Mouse (Mus musculus) T-cell, adult 2 months (primary cell): ENCODE results near the gene Dcp1a.
A peak's percentile ranks its signal among the peaks of the same experiment; 100 is the strongest.
"Not testable (repeated sequence)": the region's sequence is repeated elsewhere in the genome, so short reads cannot be mapped to it uniquely, and the experiment has no call there.

Experiments
- DNase-seq: peaks from one replicate; pipeline ENCODE4 v3.0.0; 2022; ENCODE audit warnings: low spot score

Gene Dcp1a

GRCm38 (mm10) chr14:30519323-30519722, 40.0 kb downstream of the Dcp1a start:
- no peak for DNase-seq

- DNase-seq, result no peak
Observed at GRCm38 (mm10) chr14:30523356-30523755, 44.0 kb downstream of the Dcp1a start.

- DNase-seq, result no peak
Observed at GRCm38 (mm10) chr14:30528392-30528791, 49.1 kb downstream of the Dcp1a start.

DNA sequence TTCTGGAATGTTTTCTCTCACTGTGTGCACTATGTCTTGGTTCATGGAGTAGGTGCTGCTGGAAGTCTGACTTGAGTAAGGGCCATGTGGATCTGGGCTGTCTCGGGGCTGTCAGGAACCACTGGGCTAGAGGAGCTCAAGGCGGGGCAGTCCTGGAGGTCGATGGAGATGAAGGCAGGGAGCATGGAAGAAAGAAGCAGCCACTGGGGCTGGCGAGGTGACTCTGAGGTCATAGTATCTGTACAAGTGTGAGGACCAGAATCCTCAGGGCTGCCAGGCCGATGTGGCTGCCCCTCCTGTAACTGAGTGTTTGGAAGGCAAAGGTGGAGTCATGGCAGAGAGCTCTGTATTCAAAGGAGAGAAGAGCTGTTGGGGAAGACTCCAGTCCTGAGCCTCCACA, 49.6 kb downstream of the Dcp1a start:
- DNase-seq, result no peak

GRCm38 (mm10) chr14:30529454-30529853, 50.1 kb downstream of the Dcp1a start:
- DNase-seq, result no peak

DNA sequence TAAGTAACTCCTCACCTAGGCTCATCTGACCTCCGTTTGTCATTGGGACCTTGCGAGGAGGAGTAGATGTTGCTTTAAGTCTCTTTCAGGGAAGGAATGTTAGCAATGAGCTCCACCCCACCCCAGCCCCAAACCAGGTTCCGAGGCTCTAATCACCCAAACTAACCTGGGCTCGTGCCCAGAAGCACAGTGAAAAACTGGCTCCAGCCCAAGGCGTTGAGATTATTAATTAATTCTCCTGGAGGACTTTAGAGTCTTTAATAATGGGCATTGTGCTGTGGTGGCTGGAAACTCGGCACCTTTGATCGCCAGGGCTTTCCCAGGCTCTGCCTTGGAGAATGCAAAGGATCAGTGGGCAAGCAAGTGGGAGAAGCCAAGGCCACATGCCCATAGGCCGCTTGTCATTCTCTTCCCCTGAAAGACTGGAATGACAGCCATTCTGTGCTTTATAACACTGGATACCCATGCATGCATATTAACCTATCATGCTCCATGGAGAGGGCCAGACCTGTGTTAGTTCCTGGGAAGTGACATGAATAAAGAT, 51.5 kb downstream of the Dcp1a start:
- no peak for DNase-seq

GRCm38 (mm10) chr14:30531431-30531830, 52.1 kb downstream of the Dcp1a start:
- no peak for DNase-seq

DNA sequence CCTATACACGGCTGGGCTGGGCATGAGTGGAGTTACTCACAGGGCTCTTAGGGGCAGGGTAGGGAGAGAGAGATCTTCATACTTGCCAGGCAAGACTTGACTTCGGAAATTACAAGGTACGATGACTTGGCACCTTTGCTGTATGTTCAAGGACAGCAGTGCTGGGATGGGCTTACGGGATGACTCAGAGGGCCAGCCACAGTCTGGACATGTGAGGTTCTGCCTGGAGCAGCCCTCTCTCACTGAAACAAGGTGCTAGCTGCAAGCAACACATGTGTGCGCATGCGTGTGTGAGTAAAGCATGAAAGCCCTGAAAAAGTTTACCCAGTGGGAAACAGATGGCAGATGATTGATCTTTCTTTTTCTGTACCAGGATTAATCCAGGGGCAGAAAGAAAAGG, 52.6 kb downstream of the Dcp1a start:
- no peak for DNase-seq

DNA sequence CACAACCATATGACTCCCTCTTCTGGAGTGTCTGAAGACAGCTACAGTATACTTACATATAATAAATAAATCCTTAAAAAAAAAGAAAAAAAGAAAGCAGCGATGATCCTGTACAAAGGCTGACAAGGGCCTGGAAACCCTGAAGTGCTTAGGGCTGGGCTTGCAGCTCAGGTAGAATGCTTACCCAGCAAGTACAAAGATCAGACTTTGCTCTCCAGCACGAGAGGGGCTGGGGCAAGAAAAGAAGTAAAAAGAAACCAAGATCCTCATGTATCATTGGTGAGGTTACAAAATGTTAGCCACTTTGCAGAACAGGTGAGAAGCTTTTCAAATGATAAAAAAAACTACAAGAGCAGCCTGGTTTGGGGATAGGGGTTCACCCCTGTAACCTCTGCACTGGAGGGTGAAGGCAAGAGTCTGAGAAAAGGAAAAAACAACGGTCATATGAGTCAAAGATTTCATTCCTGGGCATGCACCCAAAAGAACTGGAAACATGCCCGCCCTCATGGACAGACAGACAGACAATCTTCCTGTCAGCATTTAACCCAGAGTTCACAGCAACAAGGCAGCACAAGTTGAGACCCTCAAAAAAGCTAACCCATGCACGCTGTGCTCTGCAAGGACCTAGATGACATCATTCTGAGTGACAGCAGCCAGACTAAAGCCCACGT, 54.6 kb downstream of the Dcp1a start:
- no peak for DNase-seq

GRCm38 (mm10) chr14:30541541-30541940, 62.2 kb downstream of the Dcp1a start:
- no peak for DNase-seq

DNA sequence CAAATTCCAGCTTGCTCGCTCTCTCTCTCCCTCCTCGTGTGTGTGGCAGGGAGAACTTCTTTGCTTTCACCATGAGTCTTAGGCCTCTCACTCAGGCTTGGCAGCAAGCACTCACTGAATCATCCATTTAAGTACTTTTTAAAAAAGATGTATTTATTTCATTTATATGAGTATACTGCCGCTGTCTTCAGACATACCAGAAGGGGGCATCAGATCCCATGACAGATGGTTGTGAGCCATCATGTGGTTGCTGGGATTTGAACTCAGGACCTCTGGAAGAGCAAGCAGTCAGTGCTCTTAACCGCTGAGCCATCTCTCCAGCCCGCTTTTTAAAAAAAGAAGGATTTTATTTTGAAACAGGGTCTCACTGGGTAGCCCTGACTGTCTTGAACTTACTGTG, 64.0 kb downstream of the Dcp1a start:
- not testable (repeated sequence) for DNase-seq

DNA sequence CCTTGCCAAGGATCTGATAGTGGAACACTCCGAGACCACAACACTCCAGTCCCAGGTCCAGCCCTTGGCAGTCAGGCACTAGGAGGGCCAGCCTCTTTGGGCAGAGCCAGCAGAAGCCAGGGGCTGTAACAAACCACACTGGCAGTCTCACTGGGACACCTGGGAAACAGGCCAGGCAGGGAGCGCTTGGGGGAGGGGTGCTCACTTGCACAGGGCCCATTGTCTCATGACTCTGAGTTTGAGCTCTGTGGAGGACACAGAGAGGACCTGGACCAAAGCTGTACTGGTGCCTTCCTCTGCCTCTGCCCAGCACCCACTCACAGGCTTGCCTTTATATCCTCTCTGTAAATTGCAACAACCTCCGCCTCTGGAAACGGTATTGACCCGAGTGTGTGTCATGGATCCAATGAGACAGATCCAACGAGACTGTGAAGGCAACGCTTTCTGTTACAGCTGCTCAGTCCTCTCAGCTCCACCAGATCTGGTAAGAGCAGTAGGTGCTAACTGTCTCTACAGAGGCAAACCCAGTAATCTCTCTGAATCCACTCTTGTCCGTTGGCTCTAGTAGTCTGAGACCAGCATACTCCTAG, 68.9 kb downstream of the Dcp1a start, which contains the start of gene Tkt:
TSS of gene Tkt (plus strand) at position 229 of the 590 bp plus-strand sequence.
- no peak for DNase-seq

DNA sequence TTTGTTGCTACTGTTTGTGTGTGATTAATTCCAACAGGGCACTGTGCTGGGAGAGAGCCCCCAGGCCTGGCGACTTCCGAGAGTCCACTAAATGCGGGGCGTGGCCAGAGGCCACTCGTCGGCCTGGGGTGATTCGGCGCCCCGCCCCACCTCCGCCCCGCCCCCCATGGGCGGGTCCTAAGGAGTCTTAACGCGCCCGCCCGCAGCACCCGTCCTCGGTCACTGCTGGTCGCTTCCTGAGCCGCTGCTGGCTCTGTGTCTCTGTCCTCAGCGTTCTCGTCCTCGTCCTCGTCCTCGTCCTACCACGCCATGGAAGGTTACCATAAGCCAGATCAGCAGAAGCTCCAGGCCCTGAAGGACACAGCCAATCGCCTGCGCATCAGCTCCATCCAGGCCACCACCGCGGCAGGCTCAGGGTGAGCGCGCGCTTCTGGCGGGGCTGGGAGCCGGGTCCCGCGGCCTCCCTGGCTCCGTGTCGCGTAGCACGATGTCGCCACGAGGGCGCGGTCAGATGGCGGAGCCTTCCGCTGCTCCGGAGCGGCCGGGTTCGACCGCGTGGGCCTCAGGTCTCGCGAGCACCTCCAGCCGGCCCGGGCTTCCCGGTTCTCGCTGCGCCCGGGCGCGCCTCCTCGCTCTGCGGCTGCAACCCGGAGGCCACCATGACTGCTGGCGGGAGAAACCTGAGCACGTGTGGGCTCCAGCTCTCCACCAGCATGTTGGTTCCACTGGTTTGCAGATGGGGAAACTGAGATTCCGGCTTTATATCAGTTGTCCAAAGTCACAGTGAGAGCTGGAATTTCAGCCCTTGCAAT, 69.8 kb downstream of the Dcp1a start:
- DNase-seq, result peak; percentile 88

GRCm38 (mm10) chr14:30549777-30550149, 70.4 kb downstream of the Dcp1a start:
- peak; percentile 5 for DNase-seq

GRCm38 (mm10) chr14:30550232-30551070, 71.1 kb downstream of the Dcp1a start:
- DNase-seq, result no peak

DNA sequence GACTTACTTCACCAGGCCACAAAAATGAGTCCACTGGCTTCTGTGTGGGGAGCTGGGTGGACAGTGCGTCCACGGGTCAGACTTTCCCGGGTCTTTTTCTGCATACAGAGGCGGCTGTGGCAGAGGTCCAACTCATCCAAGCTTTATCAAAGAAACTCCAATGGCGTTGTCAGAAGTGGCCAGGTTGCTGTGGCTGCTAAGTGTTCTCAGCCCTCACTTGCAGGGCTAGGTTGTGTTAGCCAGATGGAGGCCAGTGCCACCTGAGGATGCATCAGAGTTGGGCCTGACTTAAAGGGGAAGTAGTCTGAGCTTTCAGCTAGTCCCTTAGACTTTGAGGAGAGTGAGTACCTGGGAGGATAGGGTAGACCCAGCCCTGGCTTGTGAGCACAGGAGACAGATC, 72.2 kb downstream of the Dcp1a start:
- no peak for DNase-seq

DNA sequence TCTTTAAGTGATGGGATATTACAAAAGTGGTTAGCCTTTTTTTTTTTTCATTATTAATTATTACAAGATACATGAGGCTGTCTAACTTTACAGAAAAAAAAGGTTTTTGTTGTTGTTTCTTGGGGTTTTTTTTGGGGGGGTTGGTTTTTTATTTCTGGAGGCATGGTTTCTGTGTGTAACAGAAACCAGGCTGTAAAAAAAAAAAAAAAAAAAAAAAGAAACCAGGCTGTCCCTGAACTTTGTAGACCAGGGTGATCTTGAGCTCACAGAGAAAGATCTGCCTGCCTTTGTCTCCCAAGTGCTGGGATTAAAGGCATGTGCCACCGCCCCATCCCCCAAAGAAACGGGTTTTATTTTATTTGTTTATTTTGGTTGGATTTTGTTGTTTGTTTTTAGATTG, 72.6 kb downstream of the Dcp1a start:
- no peak for DNase-seq

DNA sequence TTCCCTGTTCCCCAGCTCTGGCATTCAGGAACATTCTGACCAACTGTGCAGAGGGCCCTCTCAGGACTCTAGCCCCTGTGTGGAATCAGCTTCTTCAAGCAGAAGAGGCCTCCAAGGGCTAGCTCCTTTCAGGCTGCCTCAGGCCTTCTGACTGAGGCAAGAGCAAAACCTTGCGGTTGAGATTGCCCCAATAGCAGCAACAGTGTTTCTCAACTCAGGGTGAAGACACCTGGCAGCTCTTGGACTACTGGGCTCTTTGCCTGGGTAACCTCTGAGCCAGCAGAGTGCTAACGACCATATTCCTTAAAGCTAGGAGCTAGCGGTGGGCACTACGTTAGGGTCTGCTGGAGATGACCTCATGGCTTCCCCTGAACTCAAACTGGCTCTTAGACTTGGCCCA, 73.8 kb downstream of the Dcp1a start:
- DNase-seq, result no peak

GRCm38 (mm10) chr14:30556651-30557050, 77.3 kb downstream of the Dcp1a start:
- DNase-seq, result no peak

GRCm38 (mm10) chr14:30557730-30558129, 78.4 kb downstream of the Dcp1a start:
- DNase-seq, result no peak

- no peak for DNase-seq
Observed at GRCm38 (mm10) chr14:30559321-30559850, 80.1 kb downstream of the Dcp1a start.
